Mouse (Mus musculus): ENCODE measurements around the gene Apbb2.

DNA sequence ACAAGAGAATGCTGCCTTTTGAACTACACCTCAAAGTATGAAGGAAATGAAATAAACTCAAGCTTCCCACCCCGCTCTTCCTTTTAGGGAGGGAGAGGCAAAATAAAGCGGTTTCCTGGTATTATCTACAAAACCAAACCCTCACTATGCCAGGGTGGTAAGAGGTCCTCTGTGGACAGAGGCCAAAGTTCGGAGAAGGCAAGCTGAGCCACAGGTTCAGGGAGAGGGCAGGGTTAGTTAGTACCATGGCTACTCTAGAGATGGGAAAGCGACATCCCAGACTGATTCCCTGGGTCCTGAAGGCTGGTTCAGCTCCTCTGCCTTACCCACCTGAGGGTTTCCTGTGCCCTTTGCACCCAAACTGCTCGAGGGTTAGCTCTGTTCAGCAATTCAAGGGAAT, 159.7 kb downstream of the Apbb2 start:
- TF ChIP-seq CTCF (IDR thresholded peaks at IDR 0.05; ENCODE audit: borderline replicate concordance, insufficient read depth, low read length) (no peak), POLR2A (IDR thresholded peaks at IDR 0.05; ENCODE audit: low read depth, low read length) (no peak)

All from embryonic fibroblast, embryonic 13.5 days (primary cell).